Mouse (Mus musculus): ENCODE measurements around the gene Lrch3. TPM values are rescaled to one million over a fixed set of nuclear protein-coding genes. Genes with fewer than 3 reads are reported as not detected.
"Not testable (repeated sequence)": the region's sequence is repeated elsewhere in the genome, so short reads cannot be mapped to it uniquely, and the experiment has no call there.

Lrch3 gene
- 5.7 and 6.2 TPM in 2 replicates for polyA plus RNA-seq (2015; fragmentation: Nextera tagmentation; extraction: Ambion mirVana)

DNA sequence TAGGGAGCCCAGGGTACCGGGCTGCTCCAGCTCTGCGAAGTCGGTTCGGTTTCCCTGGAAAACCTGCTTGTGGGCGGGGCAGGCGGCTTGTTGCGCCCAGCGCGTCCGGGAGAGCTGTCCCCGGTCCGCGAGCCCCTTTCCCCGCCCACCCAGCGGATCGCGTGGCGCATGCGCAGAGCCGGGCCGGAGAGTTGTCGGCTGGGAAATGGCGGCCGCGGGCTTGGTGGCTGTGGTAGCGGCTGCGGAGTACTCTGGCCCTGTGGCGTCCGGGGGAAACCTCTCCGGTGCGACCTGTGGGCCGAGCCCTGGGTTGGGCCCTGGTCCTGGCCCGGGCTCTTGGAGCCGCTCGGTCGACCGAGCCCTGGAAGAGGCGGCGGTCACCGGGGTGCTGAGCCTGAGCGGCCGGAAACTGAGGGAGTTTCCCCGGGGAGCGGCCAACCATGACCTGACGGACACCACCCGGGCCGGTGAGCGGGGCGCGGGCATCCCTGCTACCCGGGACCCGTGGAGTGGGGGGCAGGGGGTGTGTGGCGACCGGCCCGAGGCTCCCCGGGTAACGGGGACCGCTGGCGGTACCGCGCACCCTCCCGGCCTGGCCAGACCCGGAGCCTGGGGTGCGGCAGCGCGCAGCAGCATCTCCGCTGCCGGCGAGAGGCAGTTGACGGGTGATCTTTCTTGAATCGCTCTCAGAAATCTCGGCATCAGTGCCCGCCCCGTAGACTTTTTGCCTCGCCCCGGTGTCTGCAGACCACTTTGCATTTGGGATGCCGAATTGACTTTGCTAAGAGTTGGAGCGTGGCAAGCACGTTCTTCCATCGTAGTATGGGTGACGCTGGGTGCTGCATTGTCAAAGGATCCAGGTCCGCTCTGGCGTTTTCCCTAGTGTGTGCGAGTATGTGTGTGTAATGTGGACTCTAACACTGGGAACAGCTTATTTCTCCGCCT, at the start of gene Lrch3:
Gene Lrch3 (plus strand): TSS at position 164 of the 945 bp plus-strand sequence.
- WGBS (ENCODE audit: insufficient replicate concordance) = under 1% methylated on average over 85 of the region's 85 CpGs
- peak within 1 kb of the TSS; percentile 97 for H3K4me3 ChIP-seq (replicated peaks)
- H3K9me3 ChIP-seq (replicated peaks) = no peaks in the 10 kb centered on the region
- H3K4me2 ChIP-seq = peak within 1 kb of the TSS; percentile 81
- H3K27ac ChIP-seq (replicated peaks) = peak within 1 kb of the TSS; percentile 87
- H3K36me3 ChIP-seq (replicated peaks) = no peaks in the 10 kb centered on the region
- H3K27me3 ChIP-seq = no peaks in the 10 kb centered on the region
- peak; percentile 91 for ATAC-seq (ENCODE audit: insufficient read depth)
- peaks cover 25% of the 10 kb centered on the region for H3K4me1 ChIP-seq (replicated peaks)
- peak within 1 kb of the TSS; percentile 96 for H3K9ac ChIP-seq

DNA sequence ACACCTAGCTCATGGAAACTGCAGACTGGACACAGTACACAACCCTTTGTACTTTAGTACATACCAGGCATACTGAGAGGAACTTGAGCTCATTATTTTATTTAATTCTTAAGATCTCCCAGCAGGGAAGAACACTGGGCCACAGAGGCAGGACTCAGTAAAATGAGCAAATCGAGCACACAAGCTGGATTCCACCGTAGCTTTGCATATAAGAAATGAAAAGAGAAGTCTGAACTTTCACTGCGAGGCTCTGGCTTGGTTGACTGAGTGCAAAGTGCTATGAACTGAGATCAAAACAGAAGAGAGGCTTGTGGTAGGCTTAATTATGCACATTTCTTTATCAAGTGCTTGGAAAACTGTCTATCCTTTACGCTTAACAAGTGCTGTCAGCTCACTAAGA, 48.5 kb upstream of the Lrch3 start:
- WGBS (ENCODE audit: insufficient replicate concordance) = 76% methylated on average over 4 of the region's 4 CpGs
- no peak for ATAC-seq (ENCODE audit: insufficient read depth)

DNA sequence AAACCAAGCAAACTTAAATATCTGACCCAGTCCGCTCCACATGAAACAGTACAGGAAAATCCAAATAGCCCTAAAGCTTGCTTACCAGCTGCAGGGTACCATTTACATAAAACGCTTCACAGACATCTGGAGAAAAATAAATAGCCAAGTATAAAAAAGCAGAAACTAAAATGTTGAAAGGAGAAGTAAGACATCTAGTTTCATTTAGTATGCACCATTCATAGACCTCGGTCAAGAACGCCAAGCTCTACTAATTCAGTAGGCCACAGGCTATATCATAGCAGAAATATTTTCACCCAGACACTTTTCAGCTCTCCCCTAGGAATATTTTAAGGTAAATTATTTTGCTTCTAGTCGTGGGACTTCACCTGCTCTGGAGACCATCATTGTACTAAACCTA, 47.2 kb upstream of the Lrch3 start:
- Histone ChIP-seq H3K9ac (no peak overlapping the region), H3K4me3 (replicated peaks) (no peak overlapping the region), H3K36me3 (replicated peaks) (no peaks in the 10 kb centered on the region), H3K4me1 (replicated peaks) (peaks cover 21% of the 10 kb centered on the region), H3K27me3 (no peaks in the 10 kb centered on the region), H3K27ac (replicated peaks) (no peak overlapping the region), H3K9me3 (replicated peaks) (no peaks in the 10 kb centered on the region), H3K4me2 (peak overlapping the region; percentile 88; the same call in 1 of the 2 replicates)
- ATAC-seq (ENCODE audit: insufficient read depth) = no peak
- WGBS (ENCODE audit: insufficient replicate concordance) = 71% methylated on average over 5 of the region's 5 CpGs

More for the DNA sequence above, 48.5 kb upstream of the Lrch3 start:
- H3K9ac ChIP-seq = no peak overlapping the region
- H3K27ac ChIP-seq (replicated peaks) = no peak overlapping the region
- no peaks in the 10 kb centered on the region for H3K9me3 ChIP-seq (replicated peaks)
- no peaks in the 10 kb centered on the region for H3K27me3 ChIP-seq
- no peak overlapping the region for H3K4me3 ChIP-seq (replicated peaks)
- H3K36me3 ChIP-seq (replicated peaks) = peaks cover 6% of the 10 kb centered on the region; the same call in 1 of the 2 replicates
- H3K4me2 ChIP-seq = no peak overlapping the region
- peaks cover 21% of the 10 kb centered on the region for H3K4me1 ChIP-seq (replicated peaks)

DNA sequence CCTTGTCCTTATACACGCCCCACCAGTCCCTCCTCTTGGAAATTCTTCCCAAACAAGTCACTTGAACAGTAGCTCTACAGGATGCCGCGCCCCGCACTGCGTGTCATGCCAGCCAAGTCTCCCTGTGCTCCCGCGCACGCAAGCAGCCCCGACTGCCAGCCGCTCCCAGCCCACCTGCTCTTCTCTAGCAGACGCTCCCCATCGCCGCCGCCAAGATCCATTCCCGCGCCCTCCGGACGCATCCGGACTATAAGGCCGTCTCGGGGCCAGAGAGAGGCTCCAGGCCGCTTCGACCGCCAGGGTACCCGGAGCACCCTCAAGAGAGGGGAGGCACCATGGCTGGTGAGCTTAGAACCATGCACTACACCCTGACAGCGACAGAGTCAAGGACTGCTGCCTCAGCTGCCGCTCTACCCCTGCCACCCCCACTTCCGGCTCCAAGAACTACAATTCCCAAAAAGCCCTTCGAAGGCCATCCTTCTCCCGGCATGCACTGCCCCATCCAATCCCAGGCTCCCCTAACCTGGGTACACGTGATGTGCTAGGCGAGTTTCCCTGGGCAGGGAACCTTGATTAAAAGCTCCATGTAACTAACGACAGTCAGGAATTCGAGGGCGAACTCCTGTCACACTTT, 45.9 kb upstream of the Lrch3 start:
- Histone ChIP-seq H3K4me1 (replicated peaks) (peaks cover 21% of the 10 kb centered on the region), H3K4me3 (replicated peaks) (peak overlapping the region; percentile 77), H3K9ac (peak overlapping the region; percentile 66), H3K27ac (replicated peaks) (peak overlapping the region; percentile 66), H3K4me2 (peak overlapping the region; percentile 88), H3K27me3 (0 out of 2 replicates have a peak, but pooled peaks cover 2% of the 10 kb centered on the region), H3K36me3 (replicated peaks) (no peaks in the 10 kb centered on the region), H3K9me3 (replicated peaks) (no peaks in the 10 kb centered on the region)
- peak; percentile 94 for ATAC-seq (ENCODE audit: insufficient read depth)
- WGBS (ENCODE audit: insufficient replicate concordance) = under 1% methylated on average over 35 of the region's 35 CpGs

DNA sequence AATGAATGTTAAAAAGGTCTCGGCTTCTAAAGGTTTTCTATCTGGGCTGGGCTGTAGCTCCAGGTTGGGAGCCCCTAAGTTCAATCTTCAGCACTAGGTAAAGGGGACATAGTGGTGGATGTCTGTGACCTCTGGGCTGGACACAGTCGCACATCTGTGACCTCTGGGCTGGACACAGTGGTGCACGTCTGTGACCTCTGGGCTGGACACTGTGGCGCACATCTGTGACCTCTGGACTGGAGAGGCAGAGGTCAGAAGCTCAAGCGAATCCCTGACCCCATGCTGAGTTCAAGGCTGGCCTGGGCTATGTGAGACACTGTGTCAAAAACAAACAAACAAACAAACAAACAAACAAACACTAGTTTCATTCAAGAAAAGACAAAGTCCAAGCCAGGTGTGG, 43.7 kb upstream of the Lrch3 start:
- Histone ChIP-seq H3K9me3 (replicated peaks) (no peaks in the 10 kb centered on the region), H3K27me3 (0 out of 2 replicates have a peak, but pooled peaks cover 3% of the 10 kb centered on the region), H3K27ac (replicated peaks) (no peak overlapping the region), H3K36me3 (replicated peaks) (no peaks in the 10 kb centered on the region), H3K4me3 (replicated peaks) (no peak overlapping the region), H3K4me1 (replicated peaks) (peaks cover 21% of the 10 kb centered on the region), H3K9ac (no peak overlapping the region), H3K4me2 (no peak overlapping the region)
- no peak for ATAC-seq (ENCODE audit: insufficient read depth)
- WGBS (ENCODE audit: insufficient replicate concordance) = 42% methylated on average over 5 of the region's 5 CpGs

DNA sequence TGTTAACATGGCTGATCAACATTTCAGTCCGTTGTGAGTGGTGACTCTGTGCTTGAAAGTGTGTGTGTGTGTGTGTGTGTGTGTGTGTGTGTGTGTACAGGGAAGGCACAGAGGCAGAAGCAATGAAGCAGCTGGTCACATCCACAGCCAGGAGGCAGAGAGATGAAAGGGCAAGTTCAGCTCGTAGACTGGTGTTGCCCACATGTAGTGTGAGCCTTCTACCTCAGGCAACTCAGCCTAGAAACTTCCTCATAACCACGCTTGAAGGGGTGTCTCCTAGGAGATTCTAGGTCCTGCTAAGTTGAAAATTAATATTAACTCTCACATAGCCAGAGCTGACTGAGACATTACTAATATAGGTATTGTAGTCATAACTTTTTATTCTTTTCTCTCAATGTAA, 40.5 kb upstream of the Lrch3 start:
- WGBS (ENCODE audit: insufficient replicate concordance) = 35% methylated on average over 3 of the region's 3 CpGs
- Histone ChIP-seq H3K4me2 (no peak overlapping the region), H3K4me3 (replicated peaks) (no peak overlapping the region)

DNA sequence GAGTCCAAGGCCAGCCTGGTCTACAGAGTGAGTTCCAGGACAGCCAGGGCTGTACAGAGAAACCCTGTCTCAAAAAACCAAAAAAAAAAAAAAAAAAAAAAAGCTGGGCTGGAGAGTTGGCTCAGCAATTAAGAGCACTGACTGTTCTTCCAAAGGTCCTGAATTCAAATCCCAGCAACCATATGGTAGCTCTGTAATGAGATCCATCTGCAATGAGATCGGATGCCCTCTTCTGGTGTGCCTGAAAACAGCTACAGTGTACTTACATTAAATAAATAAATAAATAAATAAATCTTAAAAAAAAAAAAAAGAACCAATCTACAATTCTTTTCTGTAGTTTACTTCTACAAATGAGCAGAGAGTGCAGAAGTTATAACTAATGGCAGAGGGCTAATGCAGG, 38.6 kb upstream of the Lrch3 start:
- H3K27me3 ChIP-seq; H3K27ac ChIP-seq (replicated peaks); H3K4me3 ChIP-seq (replicated peaks); H3K4me2 ChIP-seq; H3K9me3 ChIP-seq (replicated peaks); H3K36me3 ChIP-seq (replicated peaks); ATAC-seq (ENCODE audit: insufficient read depth); H3K9ac ChIP-seq: not testable (repeated sequence)
- H3K4me1 ChIP-seq (replicated peaks) = peaks cover 23% of the 10 kb centered on the region
- WGBS (ENCODE audit: insufficient replicate concordance) = 43% methylated on average over 1 of the region's 1 CpGs

More for the DNA sequence above, 40.5 kb upstream of the Lrch3 start:
- Histone ChIP-seq H3K9ac (no peak overlapping the region), H3K9me3 (replicated peaks) (no peaks in the 10 kb centered on the region), H3K27ac (replicated peaks) (no peak overlapping the region), H3K36me3 (replicated peaks) (no peaks in the 10 kb centered on the region), H3K27me3 (0 out of 2 replicates have a peak, but pooled peaks cover 3% of the 10 kb centered on the region), H3K4me1 (replicated peaks) (peaks cover 15% of the 10 kb centered on the region)
- no peak for ATAC-seq (ENCODE audit: insufficient read depth)

DNA sequence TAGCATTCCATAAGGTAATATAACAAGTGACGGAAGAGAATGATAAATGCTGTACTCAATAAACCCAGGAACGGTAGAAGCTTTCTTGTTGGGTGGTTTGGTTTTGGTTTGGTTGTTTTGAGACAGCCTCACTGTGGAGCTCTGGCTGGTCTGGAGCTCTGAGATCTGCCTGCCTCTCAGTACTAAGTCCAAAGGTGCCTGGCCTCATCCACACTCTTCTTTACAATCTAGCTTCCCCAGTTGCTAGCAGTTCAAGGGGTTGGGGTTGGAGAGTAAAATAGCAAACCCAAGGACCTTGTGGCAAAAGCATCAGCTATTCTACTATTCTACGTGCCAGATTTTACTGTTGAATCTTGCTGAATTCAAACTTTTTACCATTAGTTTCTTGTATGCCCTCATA, 38.1 kb upstream of the Lrch3 start:
- Histone ChIP-seq H3K27me3 (0 out of 2 replicates have a peak, but pooled peaks cover 3% of the 10 kb centered on the region), H3K9me3 (replicated peaks) (no peaks in the 10 kb centered on the region), H3K4me3 (replicated peaks) (no peak overlapping the region), H3K4me1 (replicated peaks) (peaks cover 23% of the 10 kb centered on the region), H3K36me3 (replicated peaks) (no peaks in the 10 kb centered on the region), H3K9ac (no peak overlapping the region), H3K27ac (replicated peaks) (no peak overlapping the region), H3K4me2 (0 out of 2 replicates have a peak overlapping the region, but pooled peaks have one; percentile 0)
- ATAC-seq (ENCODE audit: insufficient read depth) = no peak
- 72% methylated on average over 3 of the region's 3 CpGs for WGBS (ENCODE audit: insufficient replicate concordance)

DNA sequence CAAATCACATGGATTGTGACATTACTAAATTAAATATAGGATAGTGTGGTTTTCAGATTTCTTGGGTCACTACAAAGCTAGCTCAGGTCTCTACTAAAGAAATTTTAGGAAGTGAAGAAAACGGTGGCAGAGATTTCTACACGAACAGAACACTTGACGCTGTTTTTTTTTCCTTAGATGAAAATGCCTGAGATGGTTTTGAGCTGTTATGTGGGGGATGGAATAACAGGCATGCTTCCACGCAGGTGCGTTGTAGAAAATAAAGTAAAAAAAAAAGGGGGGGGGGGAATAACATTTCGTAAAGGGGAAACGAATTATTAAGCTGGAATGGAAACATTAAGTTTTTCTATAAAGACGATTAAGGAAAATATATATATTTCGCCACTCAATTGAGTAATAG, 37.1 kb upstream of the Lrch3 start:
- Histone ChIP-seq H3K4me2 (peak overlapping the region; percentile 99), H3K27me3 (0 out of 2 replicates have a peak, but pooled peaks cover 3% of the 10 kb centered on the region), H3K4me3 (replicated peaks) (peak overlapping the region; percentile 85), H3K9me3 (replicated peaks) (no peaks in the 10 kb centered on the region), H3K4me1 (replicated peaks) (peaks cover 23% of the 10 kb centered on the region), H3K27ac (replicated peaks) (no peak overlapping the region), H3K9ac (no peak overlapping the region), H3K36me3 (replicated peaks) (no peaks in the 10 kb centered on the region)
- 20% methylated on average over 9 of the region's 9 CpGs for WGBS (ENCODE audit: insufficient replicate concordance)
- ATAC-seq (ENCODE audit: insufficient read depth) = no peak

DNA sequence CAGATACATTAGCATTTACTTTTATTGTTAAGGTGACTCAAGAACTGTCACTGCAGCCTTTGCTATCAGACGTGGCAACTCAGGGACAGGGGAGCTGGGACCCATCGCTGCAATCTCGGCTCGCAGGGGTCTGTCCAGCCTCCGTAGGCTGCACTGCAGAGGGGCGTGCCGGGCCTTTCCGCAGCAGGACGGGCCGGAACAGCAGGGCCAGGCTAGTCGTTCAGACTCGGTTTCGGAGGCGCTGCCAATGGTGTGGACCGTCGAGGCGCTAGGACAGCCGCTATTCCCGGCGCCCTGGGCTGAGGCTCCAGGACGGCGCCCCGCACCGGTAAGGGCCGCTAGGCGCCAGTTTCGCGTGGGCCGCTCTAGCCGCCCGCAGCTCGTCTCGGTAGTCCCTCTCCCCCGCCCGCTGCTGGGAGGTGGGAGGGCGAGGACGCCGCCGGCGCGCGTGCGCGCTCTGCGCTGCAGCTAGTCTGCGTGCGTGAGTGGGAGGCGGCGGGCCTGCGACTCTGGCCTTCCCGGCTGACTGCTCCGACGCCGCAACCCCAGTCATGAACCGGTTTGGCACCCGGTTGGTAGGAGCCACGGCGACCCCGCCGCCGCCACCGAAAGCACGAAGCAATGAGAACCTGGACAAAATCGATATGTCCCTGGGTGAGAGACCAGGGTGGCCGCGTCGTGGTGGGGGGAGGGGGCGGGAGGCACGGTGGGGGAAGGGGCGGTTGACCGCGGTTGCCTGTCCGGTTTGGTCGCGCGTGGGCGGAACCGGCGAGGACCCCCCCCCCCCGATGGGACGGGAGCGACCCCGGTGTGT, 36.4 kb upstream of the Lrch3 start, which contains the start of the genes Fyttd1 and Rubcn:
Gene Fyttd1 (plus strand): TSS at position 158 of the 814 bp plus-strand sequence.
Gene Rubcn (minus strand): TSS at position 424 of the 814 bp plus-strand sequence.
- Histone ChIP-seq H3K9ac (peak within 1 kb of the TSS; percentile 77), H3K4me3 (replicated peaks) (peak within 1 kb of the TSS; percentile 85), H3K4me2 (peak within 1 kb of the TSS; percentile 99), H3K27me3 (0 out of 2 replicates have a peak, but pooled peaks cover 3% of the 10 kb centered on the region), H3K9me3 (replicated peaks) (no peaks in the 10 kb centered on the region), H3K4me1 (replicated peaks) (peaks cover 23% of the 10 kb centered on the region), H3K27ac (replicated peaks) (peak within 1 kb of the TSS; percentile 77), H3K36me3 (replicated peaks) (no peaks in the 10 kb centered on the region)
- ATAC-seq (ENCODE audit: insufficient read depth) = peak; percentile 95
- WGBS (ENCODE audit: insufficient replicate concordance) = under 1% methylated on average over 82 of the region's 83 CpGs

Data from liver, embryonic 15.5 days (tissue).